Mouse (Mus musculus) hindbrain, embryonic 14.5 days (tissue): ENCODE measurements at regions not wholly inside any gene's neighbourhood (a gene's known extent, or its start where the extent isn't known, plus 50 kb on each side); places are given as distances from the start of the nearest gene placed in this dataset.

Experiments
- ATAC-seq: fragments of 200-750 bp; cut with Nextera tagmentation; 2 replicates; pipeline ENCODE4 v1.8.0; 2017; ENCODE audit warnings: moderate number of reproducible peaks, mild to moderate bottlenecking, moderate TSS enrichment, moderate library complexity; ENCODE audit not compliant: low FRiP score
- DNase-seq: peaks from one replicate; pipeline ENCODE4 v3.0.0-alpha.2; 2015; ENCODE audit warnings: low spot score
- H3K27ac ChIP-seq: fragments of 300-500 bp; sonication (generic); 2 replicates; pipeline ENCODE4 v1.5.1; 2014; ENCODE audit warnings: mild to moderate bottlenecking, moderate library complexity
- H3K27me3 ChIP-seq: fragments of 300-500 bp; sonication (generic); 2 replicates; pipeline ENCODE4 v1.6.1; 2014; ENCODE audit warnings: mild to moderate bottlenecking, low read length, mixed read lengths; ENCODE audit not compliant: control insufficient read depth, insufficient read depth
- H3K36me3 ChIP-seq: fragments of 300-500 bp; sonication (generic); replicated peaks from 2 replicates; pipeline ENCODE4 v1.6.1; 2014; ENCODE audit not compliant: control insufficient read depth, insufficient read depth
- H3K4me1 ChIP-seq: fragments of 300-500 bp; sonication (generic); replicated peaks from 2 replicates; pipeline ENCODE4 v1.6.1; 2014; ENCODE audit warnings: antibody characterized with exemption, low read length, mixed read lengths; ENCODE audit not compliant: control insufficient read depth, insufficient read depth
- H3K4me2 ChIP-seq: fragments of 300-500 bp; sonication (generic); replicated peaks from 2 replicates; pipeline ENCODE4 v1.6.1; 2014; ENCODE audit warnings: mild to moderate bottlenecking, moderate library complexity
- H3K4me3 ChIP-seq: fragments of 300-500 bp; sonication (generic); replicated peaks from 2 replicates; pipeline ENCODE4 v1.5.1; 2014; ENCODE audit warnings: mild to moderate bottlenecking, low read length
- H3K9ac ChIP-seq: fragments of 300-500 bp; sonication (generic); 2 replicates; pipeline ENCODE4 v1.6.1; 2014
- H3K9me3 ChIP-seq: fragments of 300-500 bp; sonication (generic); 2 replicates; pipeline ENCODE4 v1.6.1; 2016; ENCODE audit warnings: low read length; ENCODE audit not compliant: control insufficient read depth
- WGBS: fragments of 180-500 bp; shearing (Covaris S2); extraction: QIAGEN DNeasy Blood & Tissue Kit; methylation state at CpG from one replicate; pipeline ENCODE4 v1.1.7; 2014; 5-methylcytosine and 5-hydroxymethylcytosine counted together

DNA sequence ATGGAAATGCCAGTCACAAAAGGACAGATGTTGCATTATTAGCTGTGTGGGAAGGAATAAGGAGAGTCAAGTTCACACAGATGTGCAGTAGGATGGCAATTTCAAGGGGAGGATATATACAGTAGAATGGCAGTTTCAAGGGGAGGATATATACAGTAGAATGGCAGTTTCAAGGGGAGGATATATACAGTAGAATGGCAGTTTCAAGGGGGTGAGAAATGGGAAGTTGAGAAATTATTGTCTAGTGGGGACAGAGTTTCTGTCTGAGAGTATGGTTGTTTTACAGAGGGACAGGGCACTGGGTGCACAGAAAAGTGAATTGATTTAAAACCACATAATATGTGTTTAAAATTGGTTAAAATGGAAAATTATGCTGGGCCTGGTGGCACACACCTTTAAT, 54.8 kb upstream of the Scel start:
- Histone ChIP-seq H3K27me3 (no peaks in the 10 kb centered on the region), H3K9me3 (no peaks in the 10 kb centered on the region), H3K27ac (no peak overlapping the region), H3K36me3 (no peaks in the 10 kb centered on the region), H3K4me2 (no peak overlapping the region), H3K4me1 (no peaks in the 10 kb centered on the region), H3K4me3 (no peak overlapping the region), H3K9ac (no peak overlapping the region)
- ATAC-seq: no peak
- DNase-seq: no peak

DNA sequence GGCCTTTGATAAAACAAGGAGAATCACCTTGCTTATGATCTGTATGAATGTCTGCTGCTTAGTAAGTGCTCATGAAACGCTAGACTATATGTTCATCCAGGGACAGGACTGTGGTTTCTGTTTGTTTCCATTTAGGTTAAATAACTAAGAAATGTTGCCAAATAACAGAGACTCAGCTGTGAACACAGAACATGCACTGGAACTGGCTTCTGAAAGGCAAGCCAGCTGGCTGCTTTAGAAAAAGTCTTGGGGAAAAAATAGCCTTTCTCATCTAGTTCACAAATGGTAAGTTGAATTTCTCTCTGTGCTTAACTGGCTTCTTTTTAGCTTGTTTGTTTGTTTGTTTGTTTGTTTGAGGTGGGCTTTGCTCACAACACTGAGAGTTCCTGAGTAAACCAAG, 57.0 kb upstream of the Scel start:
- DNase-seq: no peak

DNA sequence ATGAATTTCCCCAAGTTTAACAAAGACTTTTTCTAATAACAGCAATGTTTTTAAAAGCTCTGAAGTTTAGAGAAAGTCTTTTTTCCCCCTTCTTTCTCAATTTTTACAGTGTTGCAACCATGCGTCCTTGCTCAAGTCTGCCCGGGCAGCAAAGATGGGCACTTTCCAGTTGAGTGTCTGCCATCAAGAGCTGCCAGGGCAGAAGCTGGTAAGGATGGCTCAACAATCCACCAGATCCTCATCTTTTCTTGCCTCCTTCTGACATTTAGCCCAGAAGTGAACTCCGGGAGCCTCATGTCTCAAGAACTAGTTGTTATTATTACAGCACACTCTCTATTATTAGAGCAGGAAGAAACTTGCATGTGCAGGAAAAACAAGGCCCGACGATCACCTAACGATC, 62.4 kb upstream of the Scel start:
- Histone ChIP-seq H3K9me3 (no peaks in the 10 kb centered on the region), H3K27me3 (no peaks in the 10 kb centered on the region), H3K4me2 (no peak overlapping the region), H3K4me3 (no peak overlapping the region), H3K36me3 (no peaks in the 10 kb centered on the region), H3K9ac (no peak overlapping the region), H3K27ac (no peak overlapping the region), H3K4me1 (no peaks in the 10 kb centered on the region)
- no peak for DNase-seq
- ATAC-seq: no peak
- WGBS: 93% methylated on average over 6 of the region's 6 CpGs

More for the DNA sequence above, 57.0 kb upstream of the Scel start:
- Histone ChIP-seq H3K27ac (no peak overlapping the region), H3K36me3 (no peaks in the 10 kb centered on the region), H3K4me3 (no peak overlapping the region), H3K27me3 (no peaks in the 10 kb centered on the region), H3K9ac (no peak overlapping the region), H3K4me2 (no peak overlapping the region), H3K9me3 (no peaks in the 10 kb centered on the region), H3K4me1 (no peaks in the 10 kb centered on the region)
- WGBS: 86% methylated on average over 1 of the region's 1 CpGs
- ATAC-seq: no peak

DNA sequence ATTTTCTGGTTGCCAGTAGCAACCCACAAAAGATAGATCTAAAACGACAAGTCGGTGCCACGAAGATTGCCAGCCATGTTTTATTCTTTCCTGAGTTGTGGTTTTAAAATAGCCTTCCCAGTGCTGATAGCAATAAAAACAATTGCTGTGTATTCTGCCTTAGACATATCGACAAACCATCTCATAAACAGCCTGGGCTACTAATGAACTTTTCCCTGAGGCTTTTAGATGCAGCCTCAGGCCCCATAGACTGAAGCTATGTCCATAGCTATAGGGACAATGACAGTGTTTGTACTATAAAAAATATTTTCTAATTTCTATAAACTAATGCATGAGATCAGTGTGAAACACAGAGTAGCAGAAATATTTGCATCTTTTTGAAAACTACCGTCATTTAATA, 63.7 kb upstream of the Scel start:
- Histone ChIP-seq H3K4me1 (no peaks in the 10 kb centered on the region), H3K9me3 (no peaks in the 10 kb centered on the region), H3K4me2 (no peak overlapping the region; the same call in 1 of the 2 replicates), H3K27ac (peak overlapping the region; percentile 53), H3K36me3 (no peaks in the 10 kb centered on the region), H3K9ac (no peak overlapping the region), H3K27me3 (no peaks in the 10 kb centered on the region), H3K4me3 (no peak overlapping the region)
- DNase-seq (no peak), ATAC-seq (no peak)
- 61% methylated on average over 5 of the region's 5 CpGs for WGBS

DNA sequence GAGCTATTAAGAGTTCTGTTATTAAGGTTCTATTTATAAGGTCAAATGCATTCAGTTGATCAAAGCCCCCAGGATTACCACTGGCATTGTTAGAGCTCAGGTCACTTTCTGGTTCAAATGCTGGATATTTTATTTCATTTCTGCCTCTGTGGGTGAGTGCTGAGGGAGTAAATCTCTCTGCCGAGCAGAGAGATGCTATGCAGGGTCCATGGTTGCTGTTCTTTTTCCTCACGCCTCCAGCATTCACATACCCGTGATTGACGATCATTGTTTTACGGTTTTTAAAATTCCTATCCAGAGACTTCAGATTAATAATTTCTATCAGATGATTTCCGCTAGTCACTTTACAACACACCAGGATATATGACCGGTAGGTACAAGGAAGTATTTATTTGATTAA, 64.1 kb upstream of the Scel start:
- peak overlapping the region; percentile 53 for H3K27ac ChIP-seq
- H3K4me1 ChIP-seq: no peaks in the 10 kb centered on the region
- H3K36me3 ChIP-seq: no peaks in the 10 kb centered on the region
- 53% methylated on average over 7 of the region's 7 CpGs for WGBS
- no peaks in the 10 kb centered on the region for H3K9me3 ChIP-seq
- ATAC-seq (no peak), DNase-seq (no peak)
- H3K27me3 ChIP-seq: no peaks in the 10 kb centered on the region
- no peak overlapping the region; the same call in 1 of the 2 replicates for H3K4me2 ChIP-seq
- no peak overlapping the region for H3K4me3 ChIP-seq
- no peak overlapping the region for H3K9ac ChIP-seq

DNA sequence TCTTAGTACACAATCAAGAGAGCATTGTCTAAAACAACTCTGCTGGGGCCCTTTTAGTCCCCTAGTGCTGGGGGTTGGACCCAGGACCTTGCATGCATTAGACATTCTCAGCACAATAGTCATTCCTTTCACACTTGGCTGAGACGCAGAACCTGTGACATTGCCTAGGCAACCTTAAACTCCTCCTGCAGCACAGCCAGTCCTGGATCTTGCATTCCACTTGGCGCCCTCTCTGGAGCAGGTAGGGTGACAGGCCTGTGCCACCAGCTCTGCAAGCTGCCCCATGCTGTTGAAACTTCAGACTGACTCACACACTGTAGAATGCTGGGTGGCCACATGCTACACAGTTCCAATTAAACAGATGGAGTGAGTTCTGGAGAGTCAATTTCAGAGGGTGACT, 66.5 kb upstream of the Scel start:
- WGBS: 30% methylated on average over 2 of the region's 2 CpGs
- no peaks in the 10 kb centered on the region for H3K27me3 ChIP-seq
- H3K27ac ChIP-seq: no peak overlapping the region
- no peaks in the 10 kb centered on the region for H3K36me3 ChIP-seq
- DNase-seq (no peak), ATAC-seq (no peak)
- H3K9me3 ChIP-seq: no peaks in the 10 kb centered on the region
- no peak overlapping the region for H3K4me3 ChIP-seq
- H3K9ac ChIP-seq: no peak overlapping the region
- no peaks in the 10 kb centered on the region for H3K4me1 ChIP-seq
- H3K4me2 ChIP-seq: no peak overlapping the region

DNA sequence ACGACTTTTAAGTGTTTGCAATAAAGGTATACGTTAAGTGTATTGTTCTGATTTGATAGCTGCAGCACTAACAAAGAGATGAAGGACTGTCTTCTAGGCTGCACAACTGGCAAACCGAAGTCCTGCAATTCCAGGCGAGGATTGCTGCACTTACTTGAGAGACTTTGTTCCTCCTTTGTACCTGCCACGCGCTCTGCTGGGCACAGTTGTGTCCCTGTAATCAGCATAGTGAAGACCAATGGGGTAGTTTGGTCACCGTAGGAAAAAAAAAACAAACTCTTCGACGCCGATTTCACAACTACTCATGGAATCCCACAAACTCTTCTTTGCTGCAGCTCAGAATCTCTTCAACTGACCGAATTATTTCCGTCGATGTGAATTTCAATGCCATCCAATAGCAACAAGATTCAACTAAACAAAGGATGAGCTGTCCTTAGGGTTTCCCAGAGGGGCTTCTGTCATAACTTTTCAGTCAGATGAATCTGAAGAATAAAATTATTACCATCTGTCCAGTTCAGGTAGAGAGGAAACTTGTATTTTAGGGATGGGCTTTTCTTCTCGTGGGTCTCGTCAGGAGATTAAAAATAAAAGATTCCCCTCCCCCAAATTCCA, 71.6 kb upstream of the Scel start:
- Histone ChIP-seq H3K27me3 (no peaks in the 10 kb centered on the region), H3K9ac (no peak overlapping the region), H3K36me3 (no peaks in the 10 kb centered on the region), H3K4me1 (no peaks in the 10 kb centered on the region), H3K4me3 (no peak overlapping the region), H3K4me2 (no peak overlapping the region), H3K27ac (no peak overlapping the region), H3K9me3 (no peaks in the 10 kb centered on the region)
- DNase-seq (no peak), ATAC-seq (no peak)
- WGBS: 71% methylated on average over 15 of the region's 15 CpGs

DNA sequence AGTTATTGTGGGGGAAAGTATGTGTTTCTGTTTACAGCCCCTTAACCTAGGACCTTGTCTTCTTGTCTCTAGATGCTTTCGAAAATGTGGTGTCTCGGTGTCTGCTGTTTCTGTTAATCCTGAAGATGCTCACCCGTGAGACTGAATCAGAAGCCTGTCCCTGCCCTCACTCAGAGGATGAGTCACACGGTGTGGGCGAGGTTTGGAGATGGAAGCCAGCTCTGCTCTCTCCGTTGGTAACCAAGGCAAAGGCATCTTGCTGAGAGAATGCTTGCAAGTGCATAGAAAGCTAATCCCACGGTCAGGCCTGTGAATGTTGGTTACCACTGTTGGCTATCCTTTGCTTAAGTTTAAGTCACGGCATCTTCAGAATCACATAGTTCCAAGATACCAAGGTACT, 72.9 kb upstream of the Scel start:
- H3K4me3 ChIP-seq: no peak overlapping the region
- no peaks in the 10 kb centered on the region for H3K27me3 ChIP-seq
- H3K27ac ChIP-seq: no peak overlapping the region
- WGBS: 53% methylated on average over 8 of the region's 8 CpGs
- no peaks in the 10 kb centered on the region for H3K36me3 ChIP-seq
- no peak for DNase-seq
- H3K4me2 ChIP-seq: no peak overlapping the region
- ATAC-seq: no peak
- H3K4me1 ChIP-seq: no peaks in the 10 kb centered on the region
- H3K9ac ChIP-seq: no peak overlapping the region
- H3K9me3 ChIP-seq: no peaks in the 10 kb centered on the region

DNA sequence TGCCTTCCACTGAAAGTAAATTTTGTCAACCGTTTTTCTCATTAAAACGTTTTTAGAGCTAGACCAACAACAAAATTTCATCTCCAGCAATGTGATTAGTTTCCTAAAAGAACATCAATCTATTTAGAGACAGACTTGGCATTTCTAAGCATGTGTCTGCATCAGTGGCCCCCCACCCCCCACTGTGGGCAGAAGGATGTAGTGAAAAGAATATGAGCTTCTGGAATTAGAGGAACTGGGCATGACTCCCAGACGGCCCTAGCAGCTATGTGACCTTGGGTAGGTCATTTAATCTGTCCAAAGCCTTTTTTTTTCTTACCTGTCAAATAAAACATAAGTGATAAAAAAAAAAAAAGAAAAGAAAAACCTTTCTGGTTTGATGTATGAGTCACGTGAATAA, 78.9 kb upstream of the Scel start:
- no peaks in the 10 kb centered on the region for H3K4me1 ChIP-seq
- H3K9me3 ChIP-seq: no peaks in the 10 kb centered on the region
- H3K4me3 ChIP-seq: no peak overlapping the region
- WGBS: 64% methylated on average over 4 of the region's 4 CpGs
- ATAC-seq: no peak
- no peak overlapping the region for H3K9ac ChIP-seq
- H3K27me3 ChIP-seq: no peaks in the 10 kb centered on the region
- no peak overlapping the region for H3K4me2 ChIP-seq
- H3K36me3 ChIP-seq: no peaks in the 10 kb centered on the region
- no peak overlapping the region for H3K27ac ChIP-seq
- DNase-seq: no peak

DNA sequence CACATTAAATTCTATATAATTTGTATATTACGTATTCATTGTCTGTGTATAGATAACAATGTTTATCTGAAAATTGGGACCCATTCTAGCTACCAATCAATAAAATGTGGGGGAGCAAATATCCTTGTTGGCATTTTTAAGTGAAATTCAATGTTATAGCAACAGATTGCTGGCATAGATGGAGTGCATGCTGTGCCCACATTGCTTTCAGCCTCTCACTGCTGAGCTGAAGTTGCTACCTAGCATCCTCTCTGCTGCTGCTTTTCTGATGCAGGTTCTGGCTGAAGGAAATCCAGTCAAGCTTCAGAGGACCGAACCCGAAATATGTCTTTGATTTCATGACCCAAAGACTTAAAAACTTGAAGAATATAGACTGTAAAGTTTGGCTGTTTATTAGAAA, 80.0 kb upstream of the Scel start:
- Histone ChIP-seq H3K9ac (no peak overlapping the region), H3K4me1 (no peaks in the 10 kb centered on the region), H3K27ac (no peak overlapping the region), H3K27me3 (no peaks in the 10 kb centered on the region), H3K4me3 (no peak overlapping the region), H3K9me3 (no peaks in the 10 kb centered on the region), H3K4me2 (no peak overlapping the region), H3K36me3 (no peaks in the 10 kb centered on the region)
- 93% methylated on average over 3 of the region's 3 CpGs for WGBS
- DNase-seq (no peak), ATAC-seq (no peak)
